Mouse (Mus musculus) right cerebral cortex, adult 18-20 months (tissue): ENCODE measurements at regions not wholly inside any gene's neighbourhood (a gene's known extent, or its start where the extent isn't known, plus 50 kb on each side); places are given as distances from the start of the nearest gene placed in this dataset.

ENCODE experiments used
- DNase-seq: peaks from one replicate; pipeline ENCODE4 v3.0.0; 2022; ENCODE audit warnings: mixed read lengths

GRCm38 (mm10) chr2:128309541-128310030 is 183.7 kb downstream of the Bcl2l11 start:
- DNase-seq: no peak

GRCm38 (mm10) chr2:128310081-128310480 is 184.2 kb downstream of the Bcl2l11 start:
- DNase-seq: peak; percentile 86

GRCm38 (mm10) chr2:128312084-128312594 is 186.3 kb downstream of the Bcl2l11 start:
- DNase-seq: peak; percentile 48

DNA sequence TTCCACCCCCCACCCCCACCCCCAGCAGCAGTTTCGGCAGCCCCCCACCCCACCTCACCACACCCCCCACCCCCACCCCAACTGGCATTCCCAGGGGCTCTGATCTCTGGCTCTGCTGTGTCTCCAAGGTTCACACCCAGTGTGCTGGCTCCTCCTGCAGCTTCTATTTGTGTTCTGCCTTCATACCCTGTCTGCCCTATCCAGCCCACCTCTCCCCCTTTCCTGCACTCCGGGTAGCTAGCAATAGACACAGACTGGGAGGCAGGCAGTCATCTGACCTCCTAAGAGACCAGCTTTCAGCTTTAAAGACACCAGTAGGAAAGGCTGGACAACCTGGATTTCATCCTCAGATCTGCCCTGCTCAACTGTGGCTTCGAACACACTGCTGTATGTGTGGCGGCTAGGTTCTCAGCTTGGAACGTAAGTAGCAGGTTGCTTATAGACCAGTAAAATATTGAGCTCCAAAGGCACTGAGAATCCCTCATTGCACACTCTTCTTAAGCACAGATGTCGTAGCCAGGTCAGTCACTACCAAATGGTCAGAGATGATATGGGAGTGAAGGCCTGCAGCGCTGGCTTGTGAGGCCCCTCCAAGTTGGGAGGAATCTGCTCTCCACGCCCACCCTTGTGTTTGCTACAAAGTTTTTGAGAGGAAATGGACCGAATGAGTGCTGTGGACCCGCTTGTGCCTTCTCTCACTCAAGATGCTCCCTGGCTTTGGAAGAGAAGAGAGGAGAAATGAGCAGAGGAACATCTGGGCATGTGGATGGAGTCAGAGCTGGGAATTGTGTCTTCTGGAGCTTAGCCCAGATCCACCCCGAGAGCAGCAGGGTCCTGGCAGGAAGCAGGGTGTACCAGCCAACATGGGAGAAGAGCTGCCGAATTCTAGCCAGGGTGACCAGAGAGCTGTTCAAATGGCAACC is 187.1 kb downstream of the Bcl2l11 start:
- DNase-seq: no peak

DNA sequence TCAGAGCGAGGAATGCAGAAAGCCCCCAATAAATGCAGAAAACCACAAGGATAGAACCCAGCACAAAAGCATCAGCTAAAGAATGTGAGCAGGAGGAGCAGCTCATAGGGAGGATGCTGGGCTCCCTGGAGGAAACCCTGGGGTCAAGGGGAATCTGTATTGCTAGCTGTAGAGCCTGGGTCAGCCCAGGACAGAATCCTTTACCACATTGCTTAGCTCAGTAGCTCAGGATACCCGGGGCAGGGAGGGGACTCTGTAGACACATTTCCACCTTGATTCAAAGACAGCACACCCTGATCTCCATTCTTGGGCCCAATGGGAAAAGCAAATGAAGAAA is 187.7 kb downstream of the Bcl2l11 start:
- no peak for DNase-seq

DNA sequence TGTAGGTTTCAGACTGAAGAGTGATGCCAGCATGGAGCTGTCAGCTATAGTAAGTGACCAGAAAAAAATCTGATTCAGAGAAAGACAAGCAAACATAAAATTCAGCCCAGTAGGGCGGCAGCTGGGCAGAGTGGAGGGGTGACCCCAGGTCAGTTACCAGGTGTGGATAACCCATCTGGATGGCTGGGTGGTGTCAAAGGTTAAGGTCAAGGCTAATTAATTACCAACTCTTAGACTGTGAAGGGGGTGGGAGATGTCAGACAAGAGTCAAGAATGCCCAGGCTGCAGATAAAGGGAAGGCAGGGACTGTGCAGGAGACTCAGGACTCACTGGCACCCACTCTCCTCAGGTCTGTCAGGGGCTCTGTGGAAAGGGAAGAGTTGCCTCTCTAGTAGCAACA is 188.1 kb downstream of the Bcl2l11 start:
- no peak for DNase-seq

DNA sequence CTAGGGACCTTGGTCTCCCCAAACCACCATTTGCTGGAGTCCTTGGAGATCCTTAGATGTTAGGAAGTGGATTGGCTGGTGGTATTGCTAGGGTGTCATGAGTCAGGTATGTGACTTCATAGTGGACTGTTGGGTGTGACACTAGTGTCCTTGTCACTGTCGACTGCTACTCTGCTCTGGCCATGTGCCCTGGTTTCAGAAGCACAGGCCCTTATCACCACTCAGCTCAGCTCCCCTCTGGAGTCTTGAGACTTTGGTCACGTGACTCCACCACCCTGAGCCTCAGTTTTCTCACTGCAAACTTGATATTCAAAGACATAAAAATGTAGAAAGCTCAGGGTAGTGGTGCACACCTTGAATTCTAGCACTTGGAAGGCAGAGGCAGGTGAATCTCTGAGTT is 190.7 kb downstream of the Bcl2l11 start:
- no peak for DNase-seq

DNA sequence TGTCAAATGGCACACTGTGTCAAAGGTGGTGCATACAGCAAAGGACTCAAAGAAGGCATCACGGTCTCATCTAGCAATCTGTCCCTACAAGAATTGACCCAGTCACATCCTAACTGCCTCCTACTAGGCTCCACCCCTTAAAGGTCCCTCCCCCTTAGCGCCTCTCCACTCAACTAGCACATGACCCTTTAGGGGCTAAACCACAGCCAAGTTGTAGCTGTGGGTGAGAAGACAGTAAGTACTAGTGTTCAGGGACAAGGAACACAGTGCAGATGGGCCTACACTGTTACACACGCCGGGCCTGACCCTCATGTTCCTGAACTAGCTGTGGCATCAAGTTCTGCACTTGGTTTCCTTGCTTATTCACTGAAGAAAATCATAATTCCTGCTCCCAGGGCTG is 192.4 kb downstream of the Bcl2l11 start:
- DNase-seq: no peak

DNA sequence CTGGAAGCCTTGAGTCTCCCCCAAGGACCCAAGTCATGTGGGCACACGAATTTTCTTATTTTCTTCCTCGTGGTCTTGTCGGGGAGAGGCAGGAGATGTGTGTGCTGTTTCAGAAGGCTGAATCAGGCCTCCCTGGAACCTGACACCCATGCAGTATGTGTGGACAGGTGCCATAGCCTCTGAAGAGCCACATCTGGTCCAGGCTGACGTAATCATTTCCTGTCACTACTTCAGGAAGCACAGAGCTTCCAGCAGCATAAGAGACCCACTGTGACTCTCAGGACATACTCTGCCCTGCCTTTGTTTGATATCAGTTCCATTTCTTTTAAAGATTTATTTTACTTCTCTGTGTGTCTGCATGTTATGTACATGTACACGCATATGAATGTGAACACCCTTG is 193.1 kb downstream of the Bcl2l11 start:
- DNase-seq: no peak

DNA sequence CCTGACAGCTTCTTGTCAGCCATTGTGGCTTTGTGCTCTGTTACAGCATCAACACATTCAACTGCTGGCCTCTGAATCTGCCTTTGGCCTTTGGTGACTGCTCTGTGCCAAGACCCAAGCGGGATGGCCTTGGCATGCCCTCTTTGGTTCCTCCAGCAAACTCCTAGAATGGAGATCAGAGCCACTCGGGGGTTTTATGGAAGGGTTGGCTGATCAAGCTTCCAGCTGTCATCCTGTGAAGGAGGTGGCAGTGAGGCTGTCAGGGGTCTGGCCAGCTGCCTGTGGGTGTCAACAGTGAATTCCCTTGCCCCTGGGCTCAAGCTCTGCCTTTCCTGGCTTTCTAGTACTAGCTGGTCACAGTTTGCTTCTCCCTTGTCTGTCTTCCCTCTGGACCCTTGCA is 195.6 kb downstream of the Bcl2l11 start:
- DNase-seq: no peak

DNA sequence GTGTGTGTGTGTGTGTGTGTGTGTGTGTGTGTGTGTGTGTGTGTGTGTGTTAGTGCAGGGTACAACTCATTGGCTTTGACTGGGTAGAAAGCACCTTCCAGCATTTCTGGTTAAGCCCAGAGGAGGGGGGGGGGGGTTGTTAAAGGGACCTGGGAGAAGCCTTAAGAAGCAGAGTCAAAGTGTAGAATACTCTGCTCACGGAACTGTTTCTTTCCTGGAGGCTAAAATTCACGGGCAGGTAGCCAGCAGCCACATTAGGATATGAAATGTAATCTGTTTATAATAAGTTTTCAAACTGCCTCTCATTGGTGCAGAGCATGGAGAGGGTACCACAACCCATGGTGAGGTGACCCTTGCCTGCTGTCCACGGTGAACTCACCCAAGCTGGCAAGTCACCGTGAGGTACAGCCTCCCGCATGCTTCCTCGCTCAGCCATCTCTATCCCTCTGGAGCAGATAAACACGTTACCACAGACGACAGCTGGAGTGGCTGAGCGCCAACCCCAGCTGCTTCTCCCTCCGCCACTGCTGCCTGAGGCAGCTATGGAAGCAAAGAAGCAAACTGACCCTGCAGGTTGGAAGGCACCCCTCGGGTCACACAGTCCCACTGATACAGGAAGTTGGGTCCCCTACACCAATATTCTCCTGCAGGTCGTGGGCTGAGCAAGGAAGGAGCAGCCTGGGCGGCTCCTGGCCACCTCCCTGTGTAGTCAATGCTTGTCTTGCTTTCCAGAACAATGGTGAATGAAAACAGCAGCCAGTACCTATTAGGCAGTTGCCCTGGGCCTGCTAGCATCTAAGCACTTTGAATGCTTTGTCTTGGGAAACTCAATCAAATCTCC is 198.6 kb downstream of the Bcl2l11 start:
- no peak for DNase-seq

- no peak for DNase-seq
Measured at GRCm38 (mm10) chr2:128325097-128325421, 199.2 kb downstream of the Bcl2l11 start.

GRCm38 (mm10) chr2:128325456-128325855 is 199.6 kb downstream of the Bcl2l11 start:
- no peak for DNase-seq

DNA sequence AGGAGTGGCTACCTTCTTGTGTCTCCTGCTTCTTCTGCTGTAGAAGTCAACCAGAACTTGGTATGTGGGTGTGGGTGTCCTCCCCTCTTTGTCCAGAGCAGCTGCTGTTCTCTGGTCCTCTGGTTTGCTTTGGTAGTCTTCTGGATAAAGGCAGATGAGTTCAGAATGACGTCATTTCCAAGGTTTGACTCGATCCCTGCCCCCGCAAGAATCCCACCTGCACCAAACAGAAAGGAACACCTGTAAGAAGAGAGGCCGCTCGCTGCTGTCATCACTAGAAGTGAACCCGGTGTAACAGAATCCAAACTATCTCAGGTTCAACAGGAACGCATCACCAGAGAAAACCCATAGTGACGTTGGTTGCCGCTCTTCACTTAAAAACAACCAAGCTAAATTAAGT is 205.0 kb downstream of the Bcl2l11 start:
- DNase-seq: no peak

- no peak for DNase-seq
Measured at GRCm38 (mm10) chr2:128331275-128331674, 205.4 kb downstream of the Bcl2l11 start.

DNA sequence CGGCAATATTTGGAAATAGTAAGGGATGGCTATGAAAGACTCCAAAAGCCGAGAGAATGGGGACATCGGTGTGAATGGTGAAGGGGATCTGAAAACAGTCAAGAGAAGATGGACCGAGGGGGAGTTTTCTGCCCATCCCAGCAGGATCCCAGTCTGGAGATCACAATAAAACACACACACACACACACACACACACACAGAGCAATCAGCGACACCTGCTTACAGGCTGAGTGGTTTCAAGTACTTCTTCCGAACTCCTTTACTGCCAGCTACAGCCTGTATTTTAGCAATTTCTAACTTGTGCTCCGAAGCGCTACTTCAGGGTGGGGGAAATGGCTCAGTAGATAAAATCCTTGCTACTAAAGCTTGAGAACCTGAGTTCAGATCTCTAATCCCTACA is 205.8 kb downstream of the Bcl2l11 start:
- no peak for DNase-seq

DNA sequence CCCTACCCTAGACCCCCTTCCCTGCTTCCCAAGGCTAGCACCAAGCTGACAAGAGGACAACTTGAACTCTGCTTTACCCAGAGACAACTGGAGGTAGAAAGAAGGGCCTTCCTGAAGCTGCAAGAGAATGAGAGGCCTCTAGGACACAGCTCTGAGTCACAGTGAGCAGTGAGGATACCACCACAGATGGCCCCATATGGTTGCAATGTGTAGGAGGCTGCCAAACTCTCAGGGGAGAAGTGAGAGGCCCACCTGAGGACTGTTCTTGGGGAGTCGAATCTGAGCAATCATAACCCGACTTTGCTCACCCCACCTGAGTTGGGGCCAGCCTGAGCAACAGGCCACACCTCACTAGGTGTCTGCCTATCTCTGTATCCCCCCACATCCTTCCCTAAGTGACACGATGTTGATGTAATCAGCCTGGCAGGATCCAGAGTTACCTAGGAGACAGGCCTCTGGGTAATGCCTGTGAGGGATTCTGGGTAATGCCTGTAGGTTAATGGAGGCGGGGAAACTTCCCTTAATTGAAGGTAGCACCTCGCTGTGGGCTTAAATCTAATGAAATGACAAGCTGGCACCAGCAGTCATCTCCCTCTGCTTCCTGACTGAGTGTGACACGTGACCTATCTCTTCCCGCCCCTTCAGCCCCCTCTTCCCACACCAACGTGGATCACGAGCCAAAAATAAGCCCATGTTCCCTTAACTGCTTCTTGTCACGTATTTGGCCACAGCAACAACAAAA is 207.7 kb downstream of the Bcl2l11 start:
- no peak for DNase-seq

DNA sequence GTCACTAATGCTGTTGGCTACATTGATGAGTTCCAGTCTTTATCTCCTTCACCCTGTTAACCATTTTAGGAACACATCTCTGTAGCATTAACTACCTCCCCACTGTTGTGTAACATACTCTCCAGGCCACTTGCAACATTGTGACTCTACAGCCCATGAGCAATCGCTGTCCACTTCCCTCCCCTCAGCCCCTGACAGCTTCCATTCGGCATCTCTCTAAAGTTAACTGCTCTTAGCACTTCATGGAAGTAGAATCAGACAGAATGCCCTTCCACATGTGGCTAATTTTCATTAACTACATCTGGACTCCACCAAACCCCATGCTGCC is 208.3 kb downstream of the Bcl2l11 start:
- no peak for DNase-seq

- DNase-seq: no peak
Measured at GRCm38 (mm10) chr2:128334757-128335500, 209.1 kb downstream of the Bcl2l11 start.

- DNase-seq: no peak
Measured at GRCm38 (mm10) chr2:128337192-128337591, 211.4 kb downstream of the Bcl2l11 start.

DNA sequence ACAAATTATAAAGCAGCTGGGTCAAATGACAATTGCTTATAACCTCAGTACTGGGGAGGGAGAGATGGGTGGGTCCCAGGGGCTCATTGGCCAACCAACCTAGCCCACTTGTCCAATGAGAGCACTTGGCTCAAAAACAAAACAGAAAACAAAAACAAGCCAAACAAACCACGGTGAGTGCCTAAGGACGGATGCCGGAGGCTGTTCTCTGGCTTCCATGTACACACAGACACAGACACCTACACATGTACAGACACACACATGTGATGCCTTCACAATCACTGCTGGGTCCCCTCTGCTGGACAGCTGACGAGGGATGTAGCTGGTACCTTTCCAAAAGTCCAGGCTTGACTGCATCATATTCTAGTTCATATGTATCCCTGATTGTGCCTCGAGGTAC is 212.0 kb downstream of the Bcl2l11 start:
- DNase-seq: no peak

GRCm38 (mm10) chr2:128338474-128338873 is 212.6 kb downstream of the Bcl2l11 start:
- no peak for DNase-seq
